Mouse (Mus musculus): ENCODE measurements around the gene Eif1b. TPM values are rescaled to one million over a fixed set of nuclear protein-coding genes. Genes with fewer than 3 reads are reported as not detected.

The Eif1b gene
- 291 and 296 TPM in 2 replicates for polyA plus RNA-seq (2014; fragmentation: Nextera tagmentation; extraction: Ambion mirVana)

DNA sequence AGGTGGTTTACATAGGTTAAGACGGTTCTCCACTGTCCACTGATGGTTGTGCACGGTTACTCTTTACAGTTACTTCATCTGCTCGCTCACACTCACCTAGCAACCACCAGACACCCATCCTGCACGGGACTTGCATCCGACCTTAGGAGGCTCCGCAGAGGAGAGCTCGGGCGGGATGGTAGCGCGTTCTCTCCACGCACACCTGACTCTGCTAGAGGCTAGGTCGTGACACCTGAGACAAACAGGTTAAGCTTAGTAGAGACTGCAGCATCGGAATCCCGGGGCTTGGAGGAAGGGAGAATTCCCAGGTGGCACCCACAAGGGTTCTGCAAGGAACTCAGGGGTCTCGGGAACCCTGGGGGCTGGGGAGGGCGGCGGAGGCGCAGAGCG is at the start of gene Eif1b:
Gene Eif1b, plus strand, starts transcription at position 223 of the 390 bp plus-strand sequence.
- Histone ChIP-seq H3K27me3 (ENCODE audit: control insufficient read depth, insufficient read depth, low read length) (no peaks in the 10 kb centered on the region), H3K36me3 (ENCODE audit: control insufficient read depth, insufficient read depth, low read length) (peaks cover 13% of the 10 kb centered on the region), H3K9me3 (ENCODE audit: control insufficient read depth, low read length) (no peaks in the 10 kb centered on the region), H3K4me1 (ENCODE audit: control insufficient read depth, insufficient read depth, low read length) (peaks cover 11% of the 10 kb centered on the region), H3K9ac (ENCODE audit: low read length) (peak within 1 kb of the TSS; percentile 100), H3K27ac (ENCODE audit: low read depth, low read length) (peak within 1 kb of the TSS; percentile 81), H3K4me2 (peak within 1 kb of the TSS; percentile 87), H3K4me3 (ENCODE audit: low read depth, low read length) (peak within 1 kb of the TSS; percentile 99)
- DNase-seq (ENCODE audit: low spot score, missing footprints) (no peak), ATAC-seq (ENCODE audit: low FRiP score) (no peak; the same call in none of the 2 replicates)
- 3% methylated on average over 19 of the region's 19 CpGs for WGBS

DNA sequence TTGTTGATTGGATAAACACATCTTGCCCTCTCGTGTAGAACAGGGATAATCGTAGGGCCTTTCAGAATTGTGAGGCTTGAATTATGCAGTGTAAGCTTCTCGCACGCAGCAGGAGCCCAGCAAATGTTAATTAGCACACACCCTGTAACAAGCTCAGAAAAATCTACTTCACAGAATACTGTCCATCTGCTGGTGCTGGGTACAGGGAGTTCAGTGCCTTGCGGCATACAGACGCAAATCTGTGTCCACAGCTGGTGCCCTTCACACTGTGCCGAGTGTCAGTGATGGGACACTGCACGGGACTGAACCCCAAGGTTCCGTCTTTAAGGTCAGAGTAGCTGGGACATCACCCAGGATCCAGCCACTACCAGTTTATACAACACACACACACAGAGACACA is 47.4 kb upstream of the Eif1b start:
- Histone ChIP-seq H3K36me3 (ENCODE audit: control insufficient read depth, insufficient read depth, low read length) (no peaks in the 10 kb centered on the region), H3K4me2 (no peak overlapping the region), H3K27me3 (ENCODE audit: control insufficient read depth, insufficient read depth, low read length) (no peaks in the 10 kb centered on the region), H3K27ac (ENCODE audit: low read depth, low read length) (no peak overlapping the region), H3K4me3 (ENCODE audit: low read depth, low read length) (no peak overlapping the region), H3K9ac (ENCODE audit: low read length) (no peak overlapping the region), H3K4me1 (ENCODE audit: control insufficient read depth, insufficient read depth, low read length) (no peaks in the 10 kb centered on the region), H3K9me3 (ENCODE audit: control insufficient read depth, low read length) (no peaks in the 10 kb centered on the region)
- ATAC-seq (ENCODE audit: low FRiP score) (no peak), DNase-seq (ENCODE audit: low spot score, missing footprints) (peak; percentile 37)
- WGBS: 78% methylated on average over 9 of the region's 9 CpGs

DNA sequence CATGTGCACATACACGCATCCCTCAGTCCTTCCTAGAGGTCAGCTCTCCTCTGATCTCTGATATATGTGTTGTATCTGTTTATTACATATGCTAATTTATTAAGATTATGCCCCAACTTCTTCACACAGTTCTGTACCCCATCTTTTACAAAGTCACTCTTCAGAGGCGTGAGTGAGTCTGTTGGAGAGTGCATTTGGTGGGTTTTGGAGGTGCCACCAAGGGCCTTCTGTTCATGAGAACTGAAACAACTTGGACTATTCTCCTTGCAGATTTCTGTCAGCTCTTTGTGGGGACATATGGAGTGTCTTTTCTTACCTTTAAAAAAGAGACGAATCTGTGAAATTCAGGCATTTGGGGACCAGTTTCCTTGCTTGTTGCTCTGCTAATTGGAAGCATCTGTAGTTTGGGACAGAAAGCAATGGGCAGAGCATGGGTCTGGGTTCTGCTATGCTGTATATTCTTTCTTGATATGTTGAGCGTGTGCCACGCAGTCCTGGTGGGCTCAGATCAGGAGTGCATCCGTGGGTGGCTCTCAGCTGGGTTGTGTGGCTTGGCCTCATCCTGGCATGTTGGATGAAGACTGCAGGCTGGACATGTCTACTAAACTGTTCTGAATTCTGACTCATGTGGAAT is 42.2 kb upstream of the Eif1b start:
- H3K4me1 ChIP-seq (ENCODE audit: control insufficient read depth, insufficient read depth, low read length): no peaks in the 10 kb centered on the region
- no peak for ATAC-seq (ENCODE audit: low FRiP score)
- no peak overlapping the region for H3K4me3 ChIP-seq (ENCODE audit: low read depth, low read length)
- no peaks in the 10 kb centered on the region for H3K9me3 ChIP-seq (ENCODE audit: control insufficient read depth, low read length)
- no peaks in the 10 kb centered on the region for H3K27me3 ChIP-seq (ENCODE audit: control insufficient read depth, insufficient read depth, low read length)
- peak; percentile 8 for DNase-seq (ENCODE audit: low spot score, missing footprints)
- H3K36me3 ChIP-seq (ENCODE audit: control insufficient read depth, insufficient read depth, low read length): no peaks in the 10 kb centered on the region
- H3K4me2 ChIP-seq: no peak overlapping the region
- H3K27ac ChIP-seq (ENCODE audit: low read depth, low read length): no peak overlapping the region
- WGBS: 84% methylated on average over 6 of the region's 6 CpGs
- no peak overlapping the region for H3K9ac ChIP-seq (ENCODE audit: low read length)

DNA sequence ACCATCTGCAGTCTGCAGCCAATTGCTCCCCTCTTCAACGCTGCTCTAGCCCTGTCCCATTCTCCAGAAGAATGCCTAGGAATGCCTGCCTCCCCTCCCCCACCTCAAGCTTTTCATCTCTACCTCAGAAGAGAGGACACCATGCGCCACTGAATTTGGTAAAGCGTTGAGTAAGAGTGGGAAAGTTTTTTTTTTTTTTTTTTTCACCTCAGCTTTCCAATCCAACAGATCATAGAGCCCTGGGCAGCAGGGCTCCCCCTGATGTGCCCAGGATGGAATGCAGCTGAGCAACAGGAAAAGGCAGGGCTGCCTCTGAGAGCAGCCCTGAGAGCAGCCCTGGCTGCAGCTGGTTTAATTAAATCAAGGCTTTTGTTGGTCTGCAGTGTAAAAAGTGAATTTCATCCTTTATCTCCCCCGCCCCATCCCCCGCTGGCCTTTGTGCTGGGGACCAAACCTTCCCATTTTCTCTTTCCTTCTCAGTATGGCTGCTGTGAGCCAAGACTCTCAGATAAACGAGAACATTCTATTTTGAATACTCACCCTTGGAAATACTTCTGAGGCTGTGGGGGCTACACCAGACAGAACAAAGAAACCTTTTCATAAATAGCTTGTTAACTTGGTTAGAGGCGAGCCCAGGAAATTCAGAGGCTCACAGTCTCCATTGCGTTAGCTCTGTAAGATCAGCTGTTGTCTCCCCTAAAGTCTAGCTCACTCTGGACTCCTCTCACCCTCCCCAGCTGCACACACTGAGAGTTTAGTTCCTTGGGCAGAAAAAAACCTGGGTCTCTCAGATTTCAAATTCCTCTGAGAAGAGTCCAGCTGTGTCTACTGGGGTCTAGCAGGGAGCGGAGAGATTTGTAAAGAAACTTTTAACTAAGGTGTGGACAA is 36.0 kb upstream of the Eif1b start:
- peak; percentile 91 for ATAC-seq (ENCODE audit: low FRiP score)
- Histone ChIP-seq H3K4me3 (ENCODE audit: low read depth, low read length) (no peak overlapping the region), H3K27me3 (ENCODE audit: control insufficient read depth, insufficient read depth, low read length) (no peaks in the 10 kb centered on the region), H3K4me2 (no peak overlapping the region), H3K27ac (ENCODE audit: low read depth, low read length) (peak overlapping the region; percentile 69), H3K4me1 (ENCODE audit: control insufficient read depth, insufficient read depth, low read length) (peaks cover 13% of the 10 kb centered on the region), H3K9ac (ENCODE audit: low read length) (peak overlapping the region; percentile 29; the same call in 1 of the 2 replicates), H3K36me3 (ENCODE audit: control insufficient read depth, insufficient read depth, low read length) (no peaks in the 10 kb centered on the region), H3K9me3 (ENCODE audit: control insufficient read depth, low read length) (no peaks in the 10 kb centered on the region)
- 10% methylated on average over 9 of the region's 9 CpGs for WGBS
- peak; percentile 94 for DNase-seq (ENCODE audit: low spot score, missing footprints)

DNA sequence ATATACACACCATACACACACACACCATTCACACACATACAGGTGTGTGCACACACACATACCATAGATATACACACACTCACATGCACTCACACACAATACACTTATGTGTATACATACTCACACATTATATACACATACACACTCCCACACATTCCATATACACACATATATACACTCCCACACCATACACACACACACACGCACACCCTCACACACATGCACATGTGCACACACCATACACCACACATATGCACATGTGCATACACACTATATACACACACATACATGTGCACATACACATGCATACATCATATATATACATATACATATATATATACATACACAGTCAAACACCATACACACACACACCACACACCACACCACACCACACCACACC is 21.6 kb upstream of the Eif1b start:
- Histone ChIP-seq H3K9ac (ENCODE audit: low read length) (no peak overlapping the region), H3K27me3 (ENCODE audit: control insufficient read depth, insufficient read depth, low read length) (no peaks in the 10 kb centered on the region), H3K4me3 (ENCODE audit: low read depth, low read length) (no peak overlapping the region), H3K4me2 (no peak overlapping the region), H3K4me1 (ENCODE audit: control insufficient read depth, insufficient read depth, low read length) (peaks cover 3% of the 10 kb centered on the region; the same call in 1 of the 2 replicates), H3K9me3 (ENCODE audit: control insufficient read depth, low read length) (no peaks in the 10 kb centered on the region), H3K36me3 (ENCODE audit: control insufficient read depth, insufficient read depth, low read length) (no peaks in the 10 kb centered on the region), H3K27ac (ENCODE audit: low read depth, low read length) (no peak overlapping the region)
- peak; percentile 57 for DNase-seq (ENCODE audit: low spot score, missing footprints)
- ATAC-seq (ENCODE audit: low FRiP score): no peak
- 85% methylated on average over 1 of the region's 1 CpGs for WGBS

DNA sequence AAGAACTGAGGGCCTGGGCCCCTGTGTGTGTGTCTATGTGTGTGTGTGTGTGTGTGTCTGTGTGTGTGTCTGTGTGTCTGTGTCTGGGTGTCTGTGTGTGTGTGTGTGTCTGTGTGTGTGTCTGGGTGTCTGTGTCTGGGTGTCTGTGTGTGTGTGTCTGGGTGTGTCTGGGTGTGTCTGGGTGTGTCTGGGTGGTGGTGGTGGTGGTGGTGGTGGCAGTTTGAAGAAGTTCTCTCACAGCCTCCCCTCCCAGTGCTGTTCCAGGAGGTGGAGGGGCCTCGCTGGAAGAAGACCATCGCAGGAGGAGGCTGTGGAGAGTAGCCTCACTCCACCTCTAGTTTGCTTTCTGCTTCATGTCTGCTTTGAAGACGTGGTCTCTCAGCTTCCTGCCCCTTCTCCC is 10.4 kb upstream of the Eif1b start:
- Histone ChIP-seq H3K4me3 (ENCODE audit: low read depth, low read length) (no peak overlapping the region), H3K36me3 (ENCODE audit: control insufficient read depth, insufficient read depth, low read length) (no peaks in the 10 kb centered on the region), H3K27ac (ENCODE audit: low read depth, low read length) (no peak overlapping the region), H3K27me3 (ENCODE audit: control insufficient read depth, insufficient read depth, low read length) (no peaks in the 10 kb centered on the region), H3K4me1 (ENCODE audit: control insufficient read depth, insufficient read depth, low read length) (no peaks in the 10 kb centered on the region), H3K9ac (ENCODE audit: low read length) (no peak overlapping the region), H3K9me3 (ENCODE audit: control insufficient read depth, low read length) (no peaks in the 10 kb centered on the region), H3K4me2 (no peak overlapping the region)
- DNase-seq (ENCODE audit: low spot score, missing footprints) (no peak), ATAC-seq (ENCODE audit: low FRiP score) (no peak)
- 74% methylated on average over 3 of the region's 3 CpGs for WGBS

DNA sequence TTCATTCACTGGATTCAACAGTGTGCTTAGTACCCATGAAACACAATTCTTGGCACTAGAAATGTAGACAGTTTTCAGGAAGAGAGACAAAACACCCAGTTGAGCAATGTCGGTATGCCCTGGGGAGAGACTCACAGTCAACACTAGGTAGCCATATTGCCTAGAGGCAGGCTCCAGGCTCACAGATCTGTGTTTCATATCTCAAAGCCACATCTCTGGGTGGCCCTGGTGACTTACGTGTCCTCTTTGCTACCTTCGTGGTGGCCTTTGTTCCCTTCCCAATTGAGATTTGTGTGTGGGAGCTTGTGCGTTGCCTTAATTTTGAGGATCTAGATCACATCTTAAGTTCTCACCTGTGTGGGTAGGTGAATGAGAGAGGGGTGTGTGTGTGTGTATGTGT is 9.7 kb upstream of the Eif1b start:
- no peaks in the 10 kb centered on the region for H3K27me3 ChIP-seq (ENCODE audit: control insufficient read depth, insufficient read depth, low read length)
- no peaks in the 10 kb centered on the region for H3K36me3 ChIP-seq (ENCODE audit: control insufficient read depth, insufficient read depth, low read length)
- DNase-seq (ENCODE audit: low spot score, missing footprints): peak; percentile 44
- no peak overlapping the region for H3K9ac ChIP-seq (ENCODE audit: low read length)
- no peak for ATAC-seq (ENCODE audit: low FRiP score)
- no peaks in the 10 kb centered on the region for H3K9me3 ChIP-seq (ENCODE audit: control insufficient read depth, low read length)
- no peak overlapping the region for H3K4me3 ChIP-seq (ENCODE audit: low read depth, low read length)
- no peaks in the 10 kb centered on the region for H3K4me1 ChIP-seq (ENCODE audit: control insufficient read depth, insufficient read depth, low read length)
- H3K4me2 ChIP-seq: no peak overlapping the region
- H3K27ac ChIP-seq (ENCODE audit: low read depth, low read length): no peak overlapping the region
- 93% methylated on average over 4 of the region's 4 CpGs for WGBS

DNA sequence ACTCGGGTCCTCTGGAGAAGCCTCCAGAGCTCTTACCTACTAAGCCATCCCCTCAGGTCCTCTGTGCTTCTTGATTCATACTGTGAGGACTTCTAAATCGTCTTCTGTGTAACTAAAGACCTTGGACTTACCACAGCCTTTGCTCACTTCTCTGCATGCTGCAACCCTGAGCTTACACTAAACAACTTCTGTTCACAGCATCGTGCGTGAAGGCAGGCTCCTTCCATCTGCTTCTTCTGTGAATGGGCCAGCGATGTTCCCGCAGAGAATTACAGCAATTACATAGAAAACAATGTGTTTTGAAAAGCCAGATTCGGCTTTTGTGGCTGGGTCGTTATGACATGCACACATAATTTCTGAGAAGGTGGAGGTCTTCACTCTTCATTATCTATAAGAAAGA is 8.9 kb upstream of the Eif1b start:
- 89% methylated on average over 8 of the region's 8 CpGs for WGBS
- Histone ChIP-seq H3K4me3 (ENCODE audit: low read depth, low read length) (no peak overlapping the region), H3K27ac (ENCODE audit: low read depth, low read length) (no peak overlapping the region), H3K36me3 (ENCODE audit: control insufficient read depth, insufficient read depth, low read length) (no peaks in the 10 kb centered on the region), H3K4me1 (ENCODE audit: control insufficient read depth, insufficient read depth, low read length) (no peaks in the 10 kb centered on the region), H3K4me2 (no peak overlapping the region), H3K9ac (ENCODE audit: low read length) (no peak overlapping the region), H3K27me3 (ENCODE audit: control insufficient read depth, insufficient read depth, low read length) (no peaks in the 10 kb centered on the region), H3K9me3 (ENCODE audit: control insufficient read depth, low read length) (no peaks in the 10 kb centered on the region)
- DNase-seq (ENCODE audit: low spot score, missing footprints): no peak
- ATAC-seq (ENCODE audit: low FRiP score): no peak

DNA sequence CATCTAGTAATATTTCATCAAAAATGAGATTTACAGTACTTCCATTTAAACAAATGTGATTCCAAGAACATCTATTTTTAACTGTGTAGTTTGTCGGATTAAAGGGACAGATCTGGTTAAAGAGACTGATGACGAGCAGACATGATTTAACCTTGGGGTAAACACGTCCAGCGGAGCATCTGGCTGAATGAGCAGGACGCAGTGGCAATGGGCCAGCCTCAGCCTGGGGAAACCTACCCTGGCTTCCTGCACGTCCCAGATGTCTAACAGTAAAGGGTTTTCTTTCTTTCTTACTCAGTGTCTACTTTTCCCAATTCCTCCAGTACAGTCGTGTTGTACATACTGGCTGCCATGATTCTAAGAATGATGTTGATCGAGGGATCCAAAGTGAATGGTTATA is 5.0 kb upstream of the Eif1b start:
- Histone ChIP-seq H3K9me3 (ENCODE audit: control insufficient read depth, low read length) (no peaks in the 10 kb centered on the region), H3K27ac (ENCODE audit: low read depth, low read length) (no peak overlapping the region), H3K4me2 (no peak overlapping the region), H3K9ac (ENCODE audit: low read length) (no peak overlapping the region), H3K4me3 (ENCODE audit: low read depth, low read length) (no peak overlapping the region), H3K27me3 (ENCODE audit: control insufficient read depth, insufficient read depth, low read length) (no peaks in the 10 kb centered on the region), H3K4me1 (ENCODE audit: control insufficient read depth, insufficient read depth, low read length) (peaks cover 3% of the 10 kb centered on the region), H3K36me3 (ENCODE audit: control insufficient read depth, insufficient read depth, low read length) (no peaks in the 10 kb centered on the region)
- WGBS: 92% methylated on average over 8 of the region's 8 CpGs
- ATAC-seq (ENCODE audit: low FRiP score) (no peak), DNase-seq (ENCODE audit: low spot score, missing footprints) (peak; percentile 26)

Measured in midbrain, embryonic 11.5 days (tissue).